Mouse (Mus musculus) urinary bladder, postnatal 25 days (tissue): Measurements from ENCODE around the gene Lpar2.
A peak's percentile ranks its signal among the peaks of the same experiment; 100 is the strongest.

Source experiments
- DNase-seq: peaks from one replicate; pipeline ENCODE4 v3.0.0; 2022; ENCODE audit warnings: low spot score

Lpar2 gene

DNA sequence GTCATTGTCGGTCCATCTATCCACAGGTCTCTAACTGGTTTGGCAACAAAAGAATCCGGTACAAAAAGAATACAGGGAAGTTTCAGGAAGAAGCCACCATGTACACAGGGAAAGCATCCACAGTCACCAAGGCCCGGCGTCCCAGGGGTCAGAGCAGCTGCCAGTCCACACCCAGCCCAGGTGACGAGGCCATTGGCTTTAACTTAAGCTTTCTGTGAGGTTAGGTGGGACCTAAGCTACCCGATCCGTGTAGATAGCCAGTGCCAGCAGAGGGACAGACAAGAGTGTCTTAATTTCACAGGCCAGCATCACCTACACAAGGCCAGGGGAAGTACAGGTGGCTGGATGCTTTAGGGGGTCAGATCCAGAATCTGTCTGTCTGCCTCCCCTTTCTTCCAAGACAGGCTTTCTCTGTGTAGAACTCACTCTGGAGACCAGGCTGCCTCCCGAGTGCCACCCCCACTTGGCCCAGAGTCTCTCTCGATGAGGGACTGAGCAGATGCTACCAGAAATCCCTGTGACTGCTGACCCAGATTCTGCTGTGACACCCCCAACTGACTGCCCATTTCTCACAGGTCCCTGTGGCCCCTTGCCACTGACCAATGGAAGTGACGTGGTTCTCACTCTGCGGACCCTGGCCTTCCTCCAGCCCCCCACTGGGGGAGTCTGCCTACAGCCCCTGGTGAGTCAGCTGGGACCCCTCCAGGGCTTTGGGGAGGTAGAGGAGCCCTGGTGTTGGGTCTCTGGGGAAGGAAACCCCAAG is 48.0 kb downstream of the Lpar2 start:
- no peak for DNase-seq

DNA sequence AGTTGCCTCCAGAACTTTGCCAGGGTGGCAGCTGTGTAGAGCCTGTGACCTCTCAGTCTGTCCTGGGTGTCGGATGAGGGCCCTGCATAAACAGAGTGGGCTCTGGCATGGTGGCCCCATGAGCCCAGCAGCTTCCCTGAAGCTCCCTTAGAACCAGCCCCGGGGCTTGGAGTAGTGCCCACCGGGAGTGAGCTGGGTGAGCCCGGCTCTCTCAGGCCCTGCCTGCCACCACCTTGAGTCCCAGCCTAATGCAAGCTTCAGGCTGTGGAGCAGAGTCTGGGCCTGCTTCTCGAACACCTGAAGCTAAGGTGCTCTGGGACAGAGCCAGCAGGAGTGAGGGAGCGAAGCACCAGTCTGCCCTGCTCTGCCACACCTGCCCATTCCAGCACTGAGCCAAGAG is 48.7 kb downstream of the Lpar2 start:
- no peak for DNase-seq

DNA sequence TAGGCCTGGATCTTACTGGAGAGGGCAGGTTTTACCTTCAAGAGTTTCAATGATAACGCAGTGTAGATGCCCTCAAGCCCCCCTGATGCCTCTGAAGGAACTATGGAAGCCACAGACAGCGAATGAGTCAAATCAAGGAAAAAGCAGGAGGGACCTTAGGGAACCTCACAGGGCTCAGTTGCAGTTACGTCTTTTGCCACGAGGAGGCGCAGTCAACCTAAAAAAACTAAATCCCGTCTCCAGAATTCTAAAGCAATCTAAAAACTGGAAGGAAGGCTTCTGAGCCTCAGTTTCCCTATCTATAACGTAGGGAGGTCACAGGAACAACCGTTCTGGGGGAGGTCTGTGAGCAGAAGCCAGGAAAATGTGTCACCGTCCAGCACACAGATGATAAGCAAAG is 51.9 kb downstream of the Lpar2 start:
- DNase-seq, result peak; percentile 66

GRCm38 (mm10) chr8:69874654-69875053 is 52.4 kb downstream of the Lpar2 start:
- no peak for DNase-seq

- no peak for DNase-seq
These were observed 53.9 kb downstream of the Lpar2 start for GRCm38 (mm10) chr8:69876097-69876496.

- DNase-seq, result no peak
These were observed 54.7 kb downstream of the Lpar2 start for GRCm38 (mm10) chr8:69876967-69877366.

DNA sequence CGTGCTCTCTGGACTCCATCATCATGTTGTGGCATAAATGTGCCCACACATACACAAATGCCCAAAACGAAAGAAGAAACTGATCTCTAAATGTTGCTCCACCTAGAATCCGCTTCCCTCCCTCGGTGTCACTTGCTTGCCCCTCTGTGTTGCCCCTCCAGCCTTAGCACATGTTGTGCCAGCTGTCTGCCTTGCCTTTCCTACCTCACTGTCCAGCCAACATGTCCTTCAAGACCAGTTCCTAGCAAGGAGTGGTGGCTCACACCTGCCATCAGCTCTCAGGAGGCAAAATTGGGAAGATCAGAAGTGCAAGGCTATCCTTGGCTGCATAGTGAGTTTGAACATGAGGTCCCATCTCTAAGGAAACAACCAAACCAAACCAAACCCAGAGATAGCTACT is 55.2 kb downstream of the Lpar2 start:
- DNase-seq, result no peak

DNA sequence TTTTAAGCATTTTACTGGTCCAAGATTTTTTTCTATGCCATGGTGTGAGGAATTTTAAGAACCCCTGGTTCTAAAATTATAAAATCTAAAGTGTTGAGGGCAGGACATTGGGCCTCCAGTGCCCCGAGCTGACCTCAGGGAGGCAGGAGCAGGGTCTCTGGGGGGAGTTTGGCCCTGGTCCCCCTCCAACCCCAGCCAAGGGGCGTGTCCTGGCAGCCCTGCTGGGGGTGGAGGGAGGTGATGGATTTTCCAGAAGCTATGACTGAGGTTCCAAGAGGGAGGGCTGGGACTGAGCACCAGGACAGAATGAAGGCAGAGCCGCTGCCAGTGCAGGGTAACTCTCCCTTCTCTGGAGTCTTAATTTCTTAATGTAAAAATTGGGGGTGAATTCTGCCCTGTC is 55.8 kb downstream of the Lpar2 start:
- DNase-seq, result no peak

DNA sequence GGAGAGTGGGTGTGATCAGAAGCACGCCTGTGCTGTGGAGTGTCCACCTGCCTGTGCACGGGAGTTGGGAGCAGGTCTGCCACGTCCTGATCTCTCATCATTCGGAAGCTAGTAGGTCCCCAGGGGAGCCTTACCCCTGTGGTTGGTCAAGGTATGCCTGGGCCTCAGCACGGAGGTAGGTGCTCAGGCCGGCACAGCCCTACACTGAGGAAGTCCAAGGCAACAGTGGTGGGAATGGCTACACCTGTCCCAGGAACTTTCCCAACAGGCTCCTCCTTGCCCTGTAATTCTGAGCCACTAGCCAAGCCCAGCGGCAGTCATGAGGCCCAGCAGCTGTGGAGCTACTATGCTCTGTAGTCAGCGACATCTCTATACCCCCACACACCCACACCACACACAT is 57.4 kb downstream of the Lpar2 start:
- DNase-seq, result no peak
